Mouse (Mus musculus) activated CD4-positive, CD25-positive, alpha-beta regulatory T cell, adult 4 months (primary cell): ENCODE measurements at regions not wholly inside any gene's neighbourhood (a gene's known extent, or its start where the extent isn't known, plus 50 kb on each side); places are given as distances from the start of the nearest gene placed in this dataset.
A peak's percentile ranks its signal among the peaks of the same experiment; 100 is the strongest.

ENCODE experiments used
- ATAC-seq: one replicate; pipeline ENCODE4 v1.8.0; 2017

GRCm38 (mm10) chr1:151263372-151263771 lies 53.4 kb downstream of the Gm47996 start:
- no peak for ATAC-seq

GRCm38 (mm10) chr1:151263830-151264229 lies 53.9 kb downstream of the Gm47996 start:
- ATAC-seq, result no peak

GRCm38 (mm10) chr1:151264789-151265188 lies 54.9 kb downstream of the Gm47996 start:
- ATAC-seq, result no peak

GRCm38 (mm10) chr1:151265590-151265989 lies 55.7 kb downstream of the Gm47996 start:
- no peak for ATAC-seq

GRCm38 (mm10) chr1:151266703-151267102 lies 56.8 kb downstream of the Gm47996 start:
- ATAC-seq, result no peak

GRCm38 (mm10) chr1:151270691-151271090 lies 60.8 kb downstream of the Gm47996 start:
- ATAC-seq, result no peak

- no peak for ATAC-seq
Measured at GRCm38 (mm10) chr1:151274306-151274705, 64.4 kb downstream of the Gm47996 start.

GRCm38 (mm10) chr1:151275581-151275980 lies 65.7 kb downstream of the Gm47996 start:
- ATAC-seq, result no peak

GRCm38 (mm10) chr1:151279955-151280354 lies 64.3 kb upstream of the Ivns1abp start:
- no peak for ATAC-seq

- no peak for ATAC-seq
Measured at GRCm38 (mm10) chr1:151285045-151285444, 59.2 kb upstream of the Ivns1abp start.

- peak; percentile 74 for ATAC-seq
Measured at GRCm38 (mm10) chr1:151287451-151287850, 56.8 kb upstream of the Ivns1abp start.

- no peak for ATAC-seq
Measured at GRCm38 (mm10) chr1:151289061-151289460, 55.2 kb upstream of the Ivns1abp start.

- ATAC-seq, result no peak
Measured at GRCm38 (mm10) chr1:151289493-151290258, 54.6 kb upstream of the Ivns1abp start.

GRCm38 (mm10) chr1:151293311-151294050 lies 50.8 kb upstream of the Ivns1abp start:
- no peak for ATAC-seq
